Mouse (Mus musculus) Patski (cell line): ENCODE measurements around the gene Cela1. TPM values are rescaled to one million over a fixed set of nuclear protein-coding genes. Genes with fewer than 3 reads are reported as not detected.

ENCODE experiments used
- ATAC-seq: fragments of 100-300 bp; one replicate; pipeline ENCODE4 v1.8.0; 2021
- CTCF ChIA-PET: fragments of 350-600 bp; sonication (Branson Sonifier 250); formaldehyde crosslinking; loops from one replicate; lab custom pipeline; 2022; ENCODE audit warnings: inconsistent platforms; lab: Charles Lee
- POLR2A ChIA-PET: fragments of 350-600 bp; sonication (Branson Sonifier 250); formaldehyde crosslinking; loops from one replicate; lab custom pipeline; 2022; ENCODE audit warnings: antibody characterized with exemption, inconsistent platforms; lab: Charles Lee
- DNase-seq: peaks from one replicate; pipeline ENCODE4 v3.0.0-alpha.2; 2011; ENCODE audit warnings: low read depth, low spot score
- H3K27me3 ChIP-seq: fragments of 371-371 bp; one replicate; pipeline ENCODE4 v1.5.1; 2021
- CTCF ChIP-seq: fragments of 100-300 bp; IDR thresholded peaks from one replicate; pipeline ENCODE4 v1.5.1; 2021
- in situ Hi-C: fragments of 300-500 bp; cut with MboI; formaldehyde crosslinking; loops from 3 replicates; pipeline ENCODE4 v1.11.1; 2018; ENCODE audit warnings: low pct_unique_long_range_greater_than_20kb, mixed read lengths
- polyA plus RNA-seq: library from polyadenylated mRNA; unstranded; gene quantifications from one replicate; pipeline ENCODE4 v1.2.3, GENCODE M21; 2021

The Cela1 gene
- polyA plus RNA-seq, 1 experiment from 2014 or later = 4.1 TPM

DNA sequence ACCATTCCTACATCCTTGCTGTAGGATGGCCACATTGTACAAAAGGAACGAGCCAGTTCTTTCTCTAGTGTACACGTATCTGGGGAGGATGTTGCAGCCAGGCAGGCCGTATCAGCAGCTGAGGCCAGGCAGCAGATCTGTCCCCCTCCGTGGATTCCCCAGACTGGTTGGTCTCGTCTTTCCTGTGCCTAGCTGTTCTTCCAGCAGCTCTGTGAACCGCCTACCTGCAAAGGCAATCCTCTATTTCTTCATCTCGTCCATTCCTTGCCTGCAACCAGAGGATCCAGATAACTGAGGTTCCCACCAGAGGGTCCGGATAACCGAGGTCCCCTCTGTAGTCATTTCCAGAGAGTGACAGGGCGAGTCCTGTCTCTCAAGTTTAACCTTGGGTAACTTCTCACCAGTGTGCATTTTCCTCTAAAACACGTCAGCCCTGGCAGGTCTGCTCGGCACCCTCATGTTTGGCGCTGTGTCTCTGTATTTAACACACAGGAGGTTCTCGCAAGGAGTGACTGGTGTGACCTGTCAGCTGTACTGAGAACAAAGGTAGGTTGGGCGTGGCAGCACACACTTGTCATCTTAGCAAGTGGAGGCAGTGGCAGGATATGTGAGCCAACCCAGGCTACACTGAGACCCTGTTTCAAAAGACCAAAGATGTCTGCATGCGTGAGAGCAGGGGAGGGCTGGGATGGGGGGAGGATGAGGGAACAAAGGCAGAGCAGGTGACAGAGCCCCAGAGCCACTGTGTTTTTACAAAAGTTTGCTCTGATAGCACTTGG lies 47.6 kb downstream of the Cela1 start:
- ChIA-PET POLR2A (interaction anchor here (0.6 to 0.7 kb wide), 3 partner anchors 9 to 26 kb away, joined by 3 to 5 read pairs (median 4); no protein-coding TSS in a partner anchor), CTCF (interaction anchor here (0.6 kb wide), 1 partner anchor 115 kb away, joined by 3 read pairs; no protein-coding TSS in a partner anchor)

GRCm38 (mm10) chr15:100637661-100638060 lies 50.1 kb downstream of the Cela1 start:
- no peak for TF ChIP-seq CTCF
- no peak for DNase-seq

More for the DNA sequence above, 47.6 kb downstream of the Cela1 start:
- DNase-seq (no peak), ATAC-seq (no peak)
- in situ Hi-C loops = no loop called here
- no peaks in the 10 kb centered on the region for H3K27me3 ChIP-seq
- TF ChIP-seq CTCF = no peak

DNA sequence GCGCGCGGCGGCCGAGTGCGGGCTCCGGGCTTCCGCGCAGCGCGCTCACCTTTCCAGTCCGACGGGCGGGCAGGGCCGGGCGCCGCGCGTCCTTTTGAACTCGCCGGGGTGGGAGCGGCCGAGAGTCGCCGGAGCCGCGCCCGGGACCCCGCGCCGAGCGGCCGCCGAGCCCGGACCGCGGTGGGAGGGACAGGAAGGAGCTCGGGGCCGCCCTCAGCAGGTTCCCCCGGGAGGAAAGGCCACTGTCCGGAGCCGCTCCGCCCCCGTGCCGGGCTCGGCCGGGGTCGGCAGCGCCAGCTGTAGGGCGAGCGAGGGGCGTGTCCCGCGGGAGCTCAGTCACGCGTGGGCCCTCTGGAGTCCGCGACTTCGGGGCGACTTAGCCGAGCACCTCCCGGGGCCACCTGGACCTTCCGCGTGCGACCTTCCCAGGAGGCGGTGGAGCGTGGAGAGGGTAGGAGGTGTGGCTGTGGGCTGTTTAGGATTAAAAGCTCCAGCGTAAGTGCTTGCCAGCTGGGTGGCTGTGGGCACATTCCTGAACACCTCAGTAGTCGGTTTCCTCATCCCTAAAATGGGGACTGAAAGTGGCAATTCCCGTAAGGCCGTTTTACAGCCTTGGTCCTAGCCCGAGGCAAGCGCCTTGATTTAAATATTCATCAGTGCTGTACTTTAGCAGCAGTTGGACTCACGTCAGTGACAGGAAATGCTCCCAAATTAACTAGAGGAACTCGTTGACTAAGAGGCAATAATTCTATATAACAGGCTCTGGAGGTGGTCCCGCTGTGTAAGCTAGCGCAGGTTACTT lies 50.8 kb downstream of the Cela1 start, which contains the start of gene Smagp:
Gene Smagp, minus strand, starts transcription at position 241 of the 802 bp plus-strand sequence.
- POLR2A ChIA-PET = interaction anchor here (0.6 kb wide), 1 partner anchor 146 kb away, joined by 3 read pairs; no protein-coding TSS in a partner anchor
- in situ Hi-C loops = no loop called here
- no peaks in the 10 kb centered on the region for H3K27me3 ChIP-seq
- CTCF ChIA-PET = interaction anchor here (1.3 kb wide), 1 partner anchor 30 kb away, joined by 4 read pairs; no protein-coding TSS in a partner anchor
- ATAC-seq = peak; percentile 49
- no peak for TF ChIP-seq CTCF
- no peak for DNase-seq

More at GRCm38 (mm10) chr15:100637661-100638060, 50.1 kb downstream of the Cela1 start:
- ChIA-PET CTCF (interaction anchor here (1.3 kb wide), 1 partner anchor 31 kb away, joined by 4 read pairs; no protein-coding TSS in a partner anchor), POLR2A (interaction anchor here (0.5 to 0.6 kb wide), 2 partner anchors 147 to 285 kb away, joined by 3 read pairs; no protein-coding TSS in a partner anchor)
- H3K27me3 ChIP-seq = no peaks in the 10 kb centered on the region
- in situ Hi-C loops = no loop called here
- ATAC-seq = no peak

DNA sequence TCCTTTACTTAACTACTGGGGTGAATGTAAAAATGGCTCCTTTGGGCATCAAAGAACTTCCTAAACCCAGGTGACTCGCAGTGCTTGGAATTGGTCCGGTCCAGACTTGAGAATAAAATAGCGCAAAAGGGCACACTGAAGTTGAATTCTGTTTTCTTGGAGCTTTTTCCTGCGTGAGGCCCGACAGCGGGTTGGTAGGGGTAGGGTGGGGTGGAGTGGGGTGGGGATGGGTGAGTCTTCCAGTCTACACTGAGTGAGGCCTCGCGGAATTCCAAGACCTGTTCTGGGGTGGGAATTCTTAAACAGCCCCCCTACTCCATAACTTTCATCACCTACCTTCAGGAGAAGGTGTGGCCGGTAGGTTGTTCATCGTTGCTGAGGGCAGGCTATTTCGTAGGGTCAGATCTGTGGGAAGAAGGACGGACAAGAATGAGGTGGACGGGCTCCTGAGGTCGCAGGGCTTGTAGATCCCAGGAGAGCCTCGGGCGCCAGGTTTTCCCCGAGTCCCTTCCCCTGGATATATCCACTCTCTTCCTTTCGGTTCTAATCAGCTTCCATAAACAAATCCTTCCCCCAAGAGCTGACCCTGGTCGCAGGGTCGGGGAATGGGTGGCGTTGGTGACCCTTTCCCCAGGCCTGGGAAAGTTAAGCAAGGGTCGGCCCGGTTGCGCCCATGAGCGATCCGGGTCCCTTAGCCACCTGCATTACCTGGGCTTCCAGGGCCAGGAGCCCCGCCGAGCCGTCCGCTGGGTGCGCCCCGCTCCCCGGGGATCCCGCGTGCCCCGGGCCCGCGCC lies 51.7 kb downstream of the Cela1 start:
- POLR2A ChIA-PET = no interaction called here
- ATAC-seq (no peak), DNase-seq (no peak)
- CTCF ChIA-PET = no interaction called here
- TF ChIP-seq CTCF = no peak
- no peaks in the 10 kb centered on the region for H3K27me3 ChIP-seq
- in situ Hi-C loops = no loop called here

- ATAC-seq = no peak
- in situ Hi-C loops = no loop called here
- DNase-seq = no peak
- ChIA-PET POLR2A (no interaction called here), CTCF (no interaction called here)
- H3K27me3 ChIP-seq = no peaks in the 10 kb centered on the region
- no peak for TF ChIP-seq CTCF
These were observed 52.5 kb downstream of the Cela1 start for GRCm38 (mm10) chr15:100635239-100635638.

GRCm38 (mm10) chr15:100633341-100633740 lies 54.4 kb downstream of the Cela1 start:
- DNase-seq (no peak), ATAC-seq (no peak)
- POLR2A ChIA-PET = no interaction called here
- H3K27me3 ChIP-seq = no peaks in the 10 kb centered on the region
- CTCF ChIA-PET = no interaction called here
- no peak for TF ChIP-seq CTCF
- in situ Hi-C loops = no loop called here

GRCm38 (mm10) chr15:100632323-100632722 lies 55.4 kb downstream of the Cela1 start:
- no peak for DNase-seq
- POLR2A ChIA-PET = no interaction called here
- ATAC-seq = no peak
- CTCF ChIA-PET = interaction anchor here (0.6 kb wide), 1 partner anchor 1395 kb away, joined by 3 read pairs; no protein-coding TSS in a partner anchor
- no peak for TF ChIP-seq CTCF
- no peaks in the 10 kb centered on the region for H3K27me3 ChIP-seq
- in situ Hi-C loops = no loop called here

- H3K27me3 ChIP-seq = no peaks in the 10 kb centered on the region
- CTCF ChIA-PET = interaction anchor here (0.6 kb wide), 1 partner anchor 1395 kb away, joined by 3 read pairs; no protein-coding TSS in a partner anchor
- DNase-seq (no peak), ATAC-seq (no peak)
- POLR2A ChIA-PET = no interaction called here
- no peak for TF ChIP-seq CTCF
- in situ Hi-C loops = no loop called here
These were observed 56.1 kb downstream of the Cela1 start for GRCm38 (mm10) chr15:100631454-100632170.

GRCm38 (mm10) chr15:100630126-100630525 lies 57.6 kb downstream of the Cela1 start:
- CTCF ChIA-PET = no interaction called here
- no peak for DNase-seq
- POLR2A ChIA-PET = no interaction called here
- H3K27me3 ChIP-seq = no peaks in the 10 kb centered on the region
- in situ Hi-C loops = no loop called here
- TF ChIP-seq CTCF = no peak
- no peak for ATAC-seq
